Mouse (Mus musculus) MEL (cell line): ENCODE results near the gene Lsm11.

Source experiments
- CTCF ChIP-seq, 3 experiments: IDR thresholded peaks in 2 of 3; conservative IDR thresholded peaks in 1 of 3; 2 replicates each; pipeline ENCODE4 v1.5.1; 2011 to 2012; ENCODE audit warnings: low read length in 3 of 3, low read depth in 2 of 3, mild to moderate bottlenecking in 2 of 3, improper control_type of control experiment in 1 of 3, inconsistent platforms in 1 of 3, mixed read lengths in 1 of 3, moderate library complexity in 1 of 3; ENCODE audit not compliant: control insufficient read depth in 1 of 3, insufficient read depth in 1 of 3, poor library complexity in 1 of 3, severe bottlenecking in 1 of 3
- EP300 ChIP-seq, 2 experiments: IDR thresholded peaks; 2 replicates each; pipeline ENCODE4 v1.6.1; 2011; ENCODE audit warnings: improper control_type of control experiment in 2 of 2, low read length in 2 of 2, low read depth in 1 of 2, mild to moderate bottlenecking in 1 of 2
- ETS1 ChIP-seq: IDR thresholded peaks from 2 replicates; pipeline ENCODE4 v1.6.1; 2012; ENCODE audit warnings: low read depth, mild to moderate bottlenecking, inconsistent platforms, low read length, improper control_type of control experiment, moderate library complexity
- MAFK ChIP-seq: IDR thresholded peaks from 2 replicates; pipeline ENCODE4 v1.6.1; 2011; ENCODE audit warnings: low read depth, mild to moderate bottlenecking, low read length, improper control_type of control experiment, borderline replicate concordance
- NELFE ChIP-seq: IDR thresholded peaks from 2 replicates; pipeline ENCODE4 v1.6.1; 2011; ENCODE audit warnings: low read depth, low read length, improper control_type of control experiment
- POLR2A ChIP-seq, 2 experiments: IDR thresholded peaks; 2 replicates each; pipeline ENCODE4 v1.6.1; 2011 to 2012; ENCODE audit warnings: low read length in 2 of 2, mild to moderate bottlenecking in 2 of 2, control low read depth in 1 of 2, improper control_type of control experiment in 1 of 2, low read depth in 1 of 2, moderate library complexity in 1 of 2; ENCODE audit not compliant: control insufficient read depth in 1 of 2, insufficient read depth in 1 of 2, poor library complexity in 1 of 2
- TAL1 ChIP-seq: IDR thresholded peaks from 2 replicates; pipeline ENCODE4 v1.6.1; 2012; ENCODE audit warnings: mild to moderate bottlenecking, inconsistent platforms, low read length, moderate library complexity, mixed read lengths
- USF1 ChIP-seq: IDR thresholded peaks from 2 replicates; pipeline ENCODE4 v1.6.1; 2014; ENCODE audit warnings: low read depth, mild to moderate bottlenecking, inconsistent platforms, low read length, improper control_type of control experiment, moderate library complexity
- ZMIZ1 ChIP-seq: IDR thresholded peaks from 2 replicates; pipeline ENCODE4 v1.6.1; 2012; ENCODE audit warnings: low read depth, mild to moderate bottlenecking, inconsistent platforms, low read length, improper control_type of control experiment, moderate library complexity
- ZNF384 ChIP-seq: IDR thresholded peaks from 2 replicates; pipeline ENCODE4 v1.6.1; 2012; ENCODE audit warnings: low read depth, mild to moderate bottlenecking, inconsistent platforms, low read length, improper control_type of control experiment

DNA sequence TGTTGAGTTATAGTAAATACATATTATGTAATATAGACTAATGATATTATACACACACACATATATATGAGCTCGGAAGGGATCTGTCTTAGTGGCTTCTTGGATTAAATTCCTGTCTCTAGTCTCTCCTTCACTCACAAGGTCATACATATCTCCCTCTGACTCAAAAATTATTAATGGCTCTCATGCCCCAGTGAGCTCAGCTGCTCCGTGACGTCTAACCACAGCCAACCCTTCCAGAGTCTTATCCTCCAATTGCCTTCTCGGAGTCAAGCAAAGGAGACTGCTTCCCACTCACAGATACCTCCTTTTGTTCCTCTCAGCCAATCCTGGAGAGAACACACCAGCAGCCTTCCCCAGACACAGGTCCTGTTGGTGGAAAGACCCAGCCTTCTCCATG, 25.9 kb downstream of the Lsm11 start:
- TF ChIP-seq POLR2A (IDR thresholded peaks at IDR 0.05; ENCODE audit: control insufficient read depth in 1 of 2, insufficient read depth in 1 of 2, low read depth in 1 of 2, low read length in 2 of 2, poor library complexity in 1 of 2): no peak
- no peak for TF ChIP-seq USF1
- TF ChIP-seq EP300 (IDR thresholded peaks at IDR 0.05; ENCODE audit: low read depth in 1 of 2, low read length in 2 of 2): no peak
- TF ChIP-seq TAL1: no peak
- TF ChIP-seq CTCF (IDR thresholded peaks at IDR 0.05 in 2 of 3, conservative IDR thresholded peaks at IDR 0.05 in 1 of 3; ENCODE audit: control insufficient read depth in 1 of 3, insufficient read depth in 1 of 3, low read depth in 2 of 3, low read length in 3 of 3, poor library complexity in 1 of 3, severe bottlenecking in 1 of 3): no peak
- no peak for TF ChIP-seq ZNF384
- no peak for TF ChIP-seq ZMIZ1
- no peak for TF ChIP-seq ETS1
- TF ChIP-seq NELFE: no peak
- TF ChIP-seq MAFK: no peak
